Mouse (Mus musculus): Measurements from ENCODE around the gene Fibp. TPM values are rescaled to one million over a fixed set of nuclear protein-coding genes. Genes with fewer than 3 reads are reported as not detected.
A peak's percentile ranks its signal among the peaks of the same experiment; 100 is the strongest.
"Not testable (repeated sequence)": the region's sequence is repeated elsewhere in the genome, so short reads cannot be mapped to it uniquely, and the experiment has no call there.

Fibp gene
- total RNA-seq, 2 experiments from 2014 or later = 40.7 to 96.5 TPM

DNA sequence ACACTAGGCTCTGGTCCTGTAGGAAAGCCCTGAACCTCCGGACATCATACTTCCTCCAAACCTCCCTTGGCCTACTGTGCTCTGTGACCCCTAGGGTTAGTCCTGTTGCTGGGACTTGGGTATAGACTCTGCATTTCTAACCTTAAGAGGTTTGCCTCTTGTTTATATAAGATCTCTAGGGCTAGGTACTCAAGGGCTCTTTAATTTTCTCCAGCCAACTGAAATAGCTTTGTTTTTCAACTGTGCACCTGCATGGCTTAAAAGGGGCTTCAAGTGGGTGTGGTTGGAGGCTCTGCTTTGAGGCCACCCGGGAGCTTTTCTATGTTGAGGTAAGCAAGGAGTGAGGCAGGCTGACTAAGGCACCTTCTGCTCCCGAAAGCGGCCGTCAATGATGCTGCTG lies 24.1 kb downstream of the Fibp start:
- no peak for ATAC-seq (replicated peaks; ENCODE audit: low FRiP score, low TSS enrichment, poor library complexity, severe bottlenecking)

DNA sequence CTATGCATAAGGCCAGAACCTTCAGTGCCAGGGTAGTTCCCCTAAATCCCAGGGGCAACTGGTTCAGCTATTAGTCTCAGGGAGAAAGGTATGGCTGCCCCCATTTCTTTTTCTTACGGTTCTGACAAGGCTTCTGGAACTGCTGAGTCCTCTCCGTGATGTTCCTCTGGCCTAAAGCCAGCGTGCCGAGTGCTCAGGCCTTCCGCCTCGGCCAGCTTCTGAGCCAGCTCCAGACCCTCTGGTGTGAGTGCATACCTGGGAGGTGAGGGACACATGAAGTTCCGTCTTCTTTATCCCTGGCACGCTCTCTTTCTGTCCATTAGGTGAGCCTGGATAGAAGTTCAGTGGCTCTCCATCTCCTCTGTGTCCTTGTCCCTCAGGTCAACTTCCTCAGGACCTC lies 25.0 kb downstream of the Fibp start:
- ATAC-seq (replicated peaks; ENCODE audit: low FRiP score, low TSS enrichment, poor library complexity, severe bottlenecking) = no peak

DNA sequence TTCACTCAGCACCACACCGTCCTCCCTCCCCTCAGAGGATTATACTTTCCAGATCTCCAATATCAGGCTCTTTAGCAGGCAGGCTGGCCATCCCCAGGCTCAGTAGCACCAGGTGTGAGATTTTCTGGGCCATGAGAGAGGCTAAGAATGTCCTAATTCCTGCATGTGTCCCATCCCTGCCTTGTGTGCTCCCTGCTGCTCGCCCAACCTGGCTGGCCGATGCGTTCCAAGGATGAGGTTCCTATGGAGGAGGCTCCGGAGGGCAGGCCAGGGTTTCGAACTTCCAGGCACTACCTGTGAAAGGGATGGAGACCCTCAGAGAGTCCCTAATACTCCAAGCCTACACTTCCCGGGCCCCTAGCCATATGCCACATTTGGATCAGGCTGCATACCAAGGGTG lies 25.4 kb downstream of the Fibp start:
- ATAC-seq (replicated peaks; ENCODE audit: low FRiP score, low TSS enrichment, poor library complexity, severe bottlenecking) = no peak

DNA sequence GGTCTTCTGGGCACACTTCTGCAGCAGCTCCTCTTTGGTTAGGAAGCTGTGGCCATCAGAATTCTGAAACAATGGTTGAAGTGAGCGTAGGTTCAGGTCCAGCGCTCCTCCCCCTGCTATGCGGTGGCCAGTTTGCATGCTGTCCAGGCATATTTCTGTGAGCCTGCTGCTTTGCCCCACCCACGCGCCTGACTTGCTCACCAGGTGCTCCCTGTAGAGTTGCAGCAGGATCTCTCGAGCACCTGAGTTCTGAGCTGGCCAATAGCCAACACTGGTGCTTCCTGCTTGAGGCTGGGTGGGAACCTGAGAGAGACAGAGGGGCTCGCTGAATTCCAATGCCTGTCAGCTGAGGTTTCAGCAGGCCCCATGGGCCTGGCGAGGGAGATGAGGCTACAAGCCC lies 25.9 kb downstream of the Fibp start:
- ATAC-seq (replicated peaks; ENCODE audit: low FRiP score, low TSS enrichment, poor library complexity, severe bottlenecking) = no peak

DNA sequence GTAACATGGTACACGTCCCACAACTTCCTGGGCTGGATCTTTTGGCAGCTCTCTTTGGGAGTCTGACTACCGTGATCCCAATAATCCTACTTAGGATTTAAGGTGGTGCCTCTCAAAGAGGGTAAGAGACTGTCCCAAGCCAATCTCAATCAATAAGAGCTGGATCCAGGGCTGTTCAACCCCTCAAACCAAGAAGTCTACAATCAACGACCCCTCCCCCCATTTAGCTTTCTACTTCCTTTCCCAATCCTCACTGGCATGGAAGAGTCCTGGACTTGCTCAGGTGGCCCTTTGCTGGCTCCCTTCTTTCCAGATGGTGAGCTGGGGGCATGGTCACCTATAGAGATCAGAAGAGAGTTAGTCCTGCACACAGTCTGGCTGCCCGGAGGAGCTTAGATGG lies 26.4 kb downstream of the Fibp start:
- ATAC-seq (replicated peaks; ENCODE audit: low FRiP score, low TSS enrichment, poor library complexity, severe bottlenecking) = no peak

DNA sequence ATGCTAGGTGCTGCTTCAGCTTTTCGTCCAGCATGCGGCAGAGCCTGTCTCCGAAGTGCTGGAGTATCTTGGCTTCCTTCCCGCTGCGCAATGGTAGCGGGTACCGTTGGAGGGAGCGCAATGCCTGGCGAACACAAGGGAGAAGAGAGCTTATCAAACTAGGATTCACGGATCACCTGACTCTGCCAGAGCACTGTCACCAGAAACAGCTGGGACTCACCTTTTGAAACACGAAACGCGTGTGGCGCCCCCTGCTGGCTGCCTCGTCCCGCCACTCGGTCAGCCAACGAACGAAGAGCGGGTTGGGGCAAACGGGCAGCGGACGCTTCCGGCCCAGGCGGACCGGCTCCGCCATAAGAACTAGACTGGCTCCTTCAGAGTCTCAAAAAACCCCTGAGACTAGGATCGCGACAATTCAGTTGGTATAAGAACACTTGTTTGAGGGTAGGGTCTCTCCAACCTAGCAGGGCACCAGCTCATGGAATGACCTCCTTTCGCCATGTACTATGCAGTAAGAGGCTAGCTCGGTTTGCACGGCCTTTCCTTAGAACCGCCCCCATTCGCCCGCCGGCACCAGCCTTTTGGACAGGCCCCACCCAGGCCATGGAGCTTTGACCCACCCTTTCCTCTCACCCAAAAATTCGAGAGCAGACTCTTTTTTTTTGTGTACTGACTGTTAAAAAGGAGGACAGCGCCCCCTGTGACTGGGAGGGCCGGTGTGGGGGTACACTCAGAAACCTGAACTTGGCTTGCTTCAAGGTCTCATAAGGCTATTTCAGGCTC lies 27.5 kb downstream of the Fibp start, which contains the start of gene Mus81:
TSS of gene Mus81 (minus strand) at position 635 of the 783 bp plus-strand sequence.
- ATAC-seq (replicated peaks; ENCODE audit: low FRiP score, low TSS enrichment, poor library complexity, severe bottlenecking) = peak; percentile 46

GRCm38 (mm10) chr19:5488878-5489571 lies 28.6 kb downstream of the Fibp start:
- ATAC-seq (replicated peaks; ENCODE audit: low FRiP score, low TSS enrichment, poor library complexity, severe bottlenecking) = peak; percentile 67

GRCm38 (mm10) chr19:5489721-5490120 lies 29.3 kb downstream of the Fibp start:
- ATAC-seq (replicated peaks; ENCODE audit: low FRiP score, low TSS enrichment, poor library complexity, severe bottlenecking) = not testable (repeated sequence)

DNA sequence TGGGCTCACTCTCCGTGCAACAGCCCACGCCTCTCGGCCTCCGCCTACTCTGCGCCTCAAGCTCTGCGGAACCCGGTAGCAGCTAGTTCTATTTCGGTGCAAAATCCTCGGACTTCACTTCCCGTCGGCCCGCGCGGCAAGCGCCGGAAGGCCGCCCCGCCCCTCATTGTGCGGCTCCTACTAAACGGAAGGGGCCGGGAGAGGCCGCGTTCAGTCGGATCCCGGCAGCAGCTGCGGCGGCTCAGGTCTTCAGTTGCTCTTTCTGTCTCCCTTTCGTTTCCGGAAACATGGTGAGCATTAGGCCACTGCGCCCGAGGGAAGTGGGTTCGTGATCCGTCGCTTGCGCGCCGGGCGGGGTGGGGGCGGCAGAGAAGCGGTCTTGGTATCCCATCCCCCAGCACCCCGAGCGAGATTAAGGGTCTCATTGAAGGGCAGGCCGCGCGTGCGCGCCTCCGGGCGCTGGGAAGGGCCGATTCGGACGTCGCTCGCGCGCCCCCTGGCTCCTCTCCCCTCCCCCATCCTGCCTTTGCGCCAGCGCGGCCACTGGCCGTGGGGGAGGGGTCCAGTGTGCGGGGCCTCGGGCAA lies 30.0 kb downstream of the Fibp start, which contains the start of gene Cfl1:
TSS of gene Cfl1 (plus strand) at position 143 of the 585 bp plus-strand sequence.
- peak; percentile 51 for ATAC-seq (replicated peaks; ENCODE audit: low FRiP score, low TSS enrichment, poor library complexity, severe bottlenecking)

- peak; percentile 27 for ATAC-seq (replicated peaks; ENCODE audit: low FRiP score, low TSS enrichment, poor library complexity, severe bottlenecking)
These were observed 30.7 kb downstream of the Fibp start for GRCm38 (mm10) chr19:5490898-5491708.

GRCm38 (mm10) chr19:5492641-5493040 lies 32.2 kb downstream of the Fibp start:
- ATAC-seq (replicated peaks; ENCODE audit: low FRiP score, low TSS enrichment, poor library complexity, severe bottlenecking) = no peak

GRCm38 (mm10) chr19:5493301-5493721 lies 32.9 kb downstream of the Fibp start:
- not testable (repeated sequence) for ATAC-seq (replicated peaks; ENCODE audit: low FRiP score, low TSS enrichment, poor library complexity, severe bottlenecking)

DNA sequence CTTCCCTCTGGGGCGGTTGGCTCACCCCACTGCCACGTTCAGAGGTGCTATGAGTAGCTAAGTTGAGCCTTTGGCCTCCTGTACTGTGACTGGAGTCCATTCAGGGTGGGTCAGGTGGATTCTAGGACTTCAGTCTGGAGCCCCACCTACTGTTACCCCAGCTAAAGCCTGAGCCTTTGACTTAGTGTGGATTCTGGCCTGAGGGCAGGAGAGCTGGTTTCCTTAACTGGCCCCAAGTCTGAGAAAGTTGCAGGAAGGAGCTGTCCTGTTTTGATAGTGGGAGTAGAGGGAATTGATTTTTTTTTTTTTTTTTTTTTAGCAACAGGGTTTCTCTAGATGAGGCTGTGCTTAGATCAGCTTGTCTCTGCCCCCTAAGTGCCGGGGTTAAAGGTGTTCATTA lies 33.9 kb downstream of the Fibp start:
- ATAC-seq (replicated peaks; ENCODE audit: low FRiP score, low TSS enrichment, poor library complexity, severe bottlenecking) = no peak

- ATAC-seq (replicated peaks; ENCODE audit: low FRiP score, low TSS enrichment, poor library complexity, severe bottlenecking) = no peak
These were observed 35.1 kb downstream of the Fibp start for GRCm38 (mm10) chr19:5495353-5496051.

DNA sequence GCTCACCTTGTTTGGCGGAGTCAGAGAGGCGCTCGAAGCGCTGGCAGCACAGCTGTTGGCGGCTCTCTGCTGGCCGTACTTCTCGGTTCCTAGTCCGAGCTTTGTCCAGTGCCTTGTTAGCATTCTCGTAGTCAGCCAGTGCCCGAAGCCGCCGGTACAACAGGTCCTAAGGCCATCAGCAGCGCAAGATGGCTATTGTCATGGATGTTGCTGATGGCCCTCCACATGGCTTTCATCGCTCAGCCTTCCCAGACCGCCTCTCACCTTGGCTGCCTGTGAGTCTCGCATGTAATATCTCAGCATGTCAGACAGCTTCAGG lies 35.6 kb downstream of the Fibp start:
- no peak for ATAC-seq (replicated peaks; ENCODE audit: low FRiP score, low TSS enrichment, poor library complexity, severe bottlenecking)

DNA sequence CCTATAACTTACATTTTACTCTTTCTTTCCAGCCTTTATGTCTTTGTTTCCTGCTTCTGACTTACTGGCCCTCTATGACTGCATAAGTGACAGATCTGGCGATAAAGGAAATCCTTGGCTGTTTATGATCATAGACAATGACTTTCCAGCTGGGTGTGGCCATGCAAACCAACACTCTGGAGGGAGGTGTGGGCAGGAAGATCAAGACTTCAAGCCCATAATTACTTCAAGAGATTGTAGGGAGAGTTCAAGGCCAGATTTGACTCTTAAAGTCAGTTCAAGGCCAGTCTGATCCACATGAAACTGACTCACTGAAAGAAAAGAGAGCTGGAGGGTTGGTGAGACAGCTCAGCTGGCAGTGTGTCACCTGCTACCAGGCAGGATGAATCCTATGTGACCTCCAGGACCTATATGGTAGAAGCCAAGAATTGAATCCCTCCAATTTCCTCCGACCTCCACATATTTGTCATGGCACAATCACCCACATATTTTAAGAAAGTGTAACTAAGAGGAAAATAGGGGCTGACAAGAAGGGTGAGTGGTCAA lies 40.0 kb downstream of the Fibp start:
- no peak for ATAC-seq (replicated peaks; ENCODE audit: low FRiP score, low TSS enrichment, poor library complexity, severe bottlenecking)

DNA sequence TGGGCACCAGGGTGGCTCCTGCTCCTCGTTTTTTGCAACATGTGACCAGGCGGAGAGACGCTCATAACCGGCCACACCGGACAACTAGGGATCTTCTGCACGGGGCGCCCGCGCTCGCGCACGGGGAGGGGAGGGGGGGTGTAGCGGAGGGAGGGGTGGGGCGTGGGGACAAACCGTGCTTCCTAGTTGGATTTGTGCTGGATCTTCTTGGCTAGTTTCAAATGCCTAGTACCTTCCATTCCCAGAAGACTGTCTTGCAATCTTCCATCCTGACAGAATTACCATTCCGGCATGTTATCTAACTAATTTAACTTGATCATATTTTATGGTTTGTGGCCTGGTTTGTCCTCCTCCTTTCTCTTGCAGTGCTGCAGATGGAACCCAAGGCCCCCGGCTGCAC lies 43.3 kb downstream of the Fibp start, which contains the start of gene 1700020D05Rik:
TSS of gene 1700020D05Rik (minus strand) at position 101 of the 400 bp plus-strand sequence.
- no peak for ATAC-seq (replicated peaks; ENCODE audit: low FRiP score, low TSS enrichment, poor library complexity, severe bottlenecking)

GRCm38 (mm10) chr19:5510031-5511026 lies 49.9 kb downstream of the Fibp start, which contains the start of gene Snx32:
TSS of gene Snx32 (minus strand) at chr19:5510538.
- peak; percentile 99 for ATAC-seq (replicated peaks; ENCODE audit: low FRiP score, low TSS enrichment, poor library complexity, severe bottlenecking)

All from megakaryocyte-erythroid progenitor cell, adult 5-6 weeks (primary cell).